Mouse (Mus musculus) liver, embryonic 11.5 days (tissue): ENCODE data around the gene Snd1. TPM values are rescaled to one million over a fixed set of nuclear protein-coding genes. Genes with fewer than 3 reads are reported as not detected.
A peak's percentile ranks its signal among the peaks of the same experiment; 100 is the strongest.

ENCODE experiments used
- ATAC-seq: fragments of 200-750 bp; cut with Nextera tagmentation; replicated peaks from 2 replicates; pipeline ENCODE4 v1.8.0; 2017; ENCODE audit warnings: moderate number of reproducible peaks, mild to moderate bottlenecking, moderate TSS enrichment, moderate library complexity; ENCODE audit not compliant: low FRiP score
- DNase-seq: peaks from one replicate; pipeline ENCODE4 v3.0.0-alpha.2; 2017; ENCODE audit warnings: low spot score
- H3K27ac ChIP-seq: fragments of 300-500 bp; sonication (generic); 2 replicates; pipeline ENCODE4 v1.5.1; 2014; ENCODE audit warnings: mild to moderate bottlenecking, low read depth, low read length, control low read depth
- H3K27me3 ChIP-seq: fragments of 300-500 bp; sonication (generic); replicated peaks from 2 replicates; pipeline ENCODE4 v1.6.1; 2014; ENCODE audit warnings: low read length, mixed read lengths; ENCODE audit not compliant: control insufficient read depth, insufficient read depth
- H3K36me3 ChIP-seq: fragments of 300-500 bp; sonication (generic); 2 replicates; pipeline ENCODE4 v1.6.1; 2014; ENCODE audit warnings: mild to moderate bottlenecking, low read length, moderate library complexity, mixed read lengths; ENCODE audit not compliant: control insufficient read depth, insufficient read depth
- H3K4me1 ChIP-seq: fragments of 300-500 bp; sonication (generic); replicated peaks from 2 replicates; pipeline ENCODE4 v1.6.1; 2014; ENCODE audit warnings: low read length, mixed read lengths; ENCODE audit not compliant: control insufficient read depth, insufficient read depth
- H3K4me2 ChIP-seq: fragments of 300-500 bp; sonication (generic); 2 replicates; pipeline ENCODE4 v1.6.1; 2014; ENCODE audit warnings: mild to moderate bottlenecking, control low read depth, moderate library complexity
- H3K4me3 ChIP-seq: fragments of 300-500 bp; sonication (generic); 2 replicates; pipeline ENCODE4 v1.5.1; 2014; ENCODE audit warnings: low read depth, low read length, control low read depth
- H3K9ac ChIP-seq: fragments of 300-500 bp; sonication (generic); 2 replicates; pipeline ENCODE4 v1.6.1; 2014; ENCODE audit warnings: low read depth, low read length, control low read depth
- H3K9me3 ChIP-seq: fragments of 300-500 bp; sonication (generic); 2 replicates; pipeline ENCODE4 v1.6.1; 2016; ENCODE audit warnings: low read length, inconsistent platforms, mixed read lengths; ENCODE audit not compliant: control insufficient read depth
- WGBS: fragments of 180-500 bp; shearing (Covaris S2); extraction: QIAGEN DNeasy Blood & Tissue Kit; methylation state at CpG from one replicate; pipeline ENCODE4 v1.1.7; 2014; 5-methylcytosine and 5-hydroxymethylcytosine counted together
- polyA plus RNA-seq: library from polyadenylated mRNA; unstranded; fragments of >200 nt; fragmentation: Nextera tagmentation; extraction: Ambion mirVana; gene quantifications from 2 replicates; pipeline ENCODE4 v1.2.1, GENCODE M21; 2014

The Snd1 gene
- polyA plus RNA-seq, 1 experiment from 2014 or later = 107 TPM

DNA sequence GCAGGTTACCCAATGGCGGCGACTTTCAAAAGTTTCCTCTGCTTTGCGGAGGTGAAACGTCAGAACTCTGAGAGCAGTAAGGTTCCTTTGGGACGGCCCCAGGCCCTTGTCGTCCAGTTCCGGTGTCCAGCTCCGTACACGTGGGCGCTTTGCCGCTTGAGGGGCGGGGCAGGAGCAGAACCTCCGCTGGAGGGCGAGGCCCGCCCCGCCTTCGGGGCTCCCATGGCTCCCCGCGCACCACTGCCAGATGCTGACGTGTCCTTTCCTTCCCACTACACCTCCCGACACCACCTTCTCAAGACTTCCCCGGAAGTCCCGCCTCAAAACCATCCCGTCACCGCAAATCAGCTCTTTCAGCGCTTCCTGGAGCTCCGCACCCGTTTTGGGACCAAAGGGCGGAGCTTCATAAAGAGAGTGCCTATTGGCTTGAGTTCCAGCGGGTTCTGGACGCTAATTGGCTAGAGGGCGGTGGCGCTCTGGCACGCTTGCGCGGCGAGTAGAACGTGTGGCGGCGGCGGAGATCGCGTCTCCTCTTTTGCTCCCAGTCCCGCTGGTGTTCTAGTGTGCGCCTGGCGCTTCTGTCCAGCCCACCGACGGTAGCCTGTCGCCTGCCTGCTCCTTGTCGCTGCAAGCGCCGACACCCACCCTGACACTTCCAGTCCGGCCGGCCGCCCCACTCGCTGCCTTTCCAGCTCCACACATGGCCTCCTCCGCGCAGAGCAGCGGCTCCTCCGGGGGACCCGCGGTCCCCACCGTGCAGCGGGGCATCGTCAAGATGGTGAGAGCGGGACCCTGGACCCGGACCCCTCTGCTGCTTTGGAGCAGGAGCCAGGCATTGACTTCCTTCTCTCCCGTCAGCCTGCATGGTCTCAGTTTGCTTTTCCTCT lies 5.2 kb downstream of the Snd1 start:
- no peaks in the 10 kb centered on the region for H3K27me3 ChIP-seq
- peak overlapping the region; percentile 86 for H3K27ac ChIP-seq
- H3K4me2 ChIP-seq = peak overlapping the region; percentile 94
- peaks cover 7% of the 10 kb centered on the region; the same call in 1 of the 2 replicates for H3K36me3 ChIP-seq
- peak overlapping the region; percentile 88 for H3K4me3 ChIP-seq
- ATAC-seq (peak; percentile 98), DNase-seq (peak; percentile 95)
- WGBS = 0% methylated on average over 68 of the region's 68 CpGs
- peak overlapping the region; percentile 90 for H3K9ac ChIP-seq
- H3K9me3 ChIP-seq = no peaks in the 10 kb centered on the region
- peaks cover 28% of the 10 kb centered on the region for H3K4me1 ChIP-seq

DNA sequence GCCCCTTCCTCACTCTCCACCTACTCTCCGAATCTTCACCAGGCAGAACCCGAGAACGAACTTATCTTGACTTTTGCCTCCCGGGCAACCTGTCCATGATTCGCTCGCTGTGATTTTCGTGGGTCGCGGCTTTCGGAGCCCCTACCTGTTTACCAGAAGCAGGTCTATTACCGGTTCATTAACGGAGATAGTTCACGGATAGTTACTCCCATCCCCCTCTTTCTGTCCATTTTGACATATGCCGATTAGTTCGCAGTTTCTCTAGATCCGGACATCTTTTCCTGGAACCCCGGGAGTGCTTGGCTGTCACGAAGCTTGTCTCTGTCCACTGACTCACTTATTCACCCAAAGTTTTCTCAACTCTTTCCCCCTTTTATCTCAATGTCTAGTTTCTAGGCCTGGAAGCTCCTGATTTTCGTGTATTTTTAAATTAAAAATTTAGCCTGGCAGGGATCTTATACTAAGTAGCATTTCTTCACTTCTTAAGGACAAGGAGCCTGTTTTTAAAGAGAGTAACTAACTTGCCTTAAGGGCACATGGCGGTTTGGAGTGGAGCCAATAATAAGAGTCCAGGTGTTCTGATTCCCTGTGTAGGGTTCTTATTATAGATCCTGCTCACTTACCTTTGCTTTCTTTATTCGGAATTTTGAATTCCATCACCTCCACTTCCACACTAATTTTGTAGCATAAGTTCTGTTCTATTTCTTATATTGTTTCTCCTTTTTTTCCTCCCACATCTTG lies 6.0 kb downstream of the Snd1 start:
- H3K4me2 ChIP-seq = peak overlapping the region; percentile 70
- peaks cover 7% of the 10 kb centered on the region; the same call in 1 of the 2 replicates for H3K36me3 ChIP-seq
- peaks cover 32% of the 10 kb centered on the region for H3K4me1 ChIP-seq
- H3K9me3 ChIP-seq = no peaks in the 10 kb centered on the region
- WGBS = 5% methylated on average over 21 of the region's 21 CpGs
- H3K27ac ChIP-seq = peak overlapping the region; percentile 86
- H3K9ac ChIP-seq = peak overlapping the region; percentile 90
- no peak for ATAC-seq
- H3K27me3 ChIP-seq = no peaks in the 10 kb centered on the region
- no peak for DNase-seq
- peak overlapping the region; percentile 88 for H3K4me3 ChIP-seq

DNA sequence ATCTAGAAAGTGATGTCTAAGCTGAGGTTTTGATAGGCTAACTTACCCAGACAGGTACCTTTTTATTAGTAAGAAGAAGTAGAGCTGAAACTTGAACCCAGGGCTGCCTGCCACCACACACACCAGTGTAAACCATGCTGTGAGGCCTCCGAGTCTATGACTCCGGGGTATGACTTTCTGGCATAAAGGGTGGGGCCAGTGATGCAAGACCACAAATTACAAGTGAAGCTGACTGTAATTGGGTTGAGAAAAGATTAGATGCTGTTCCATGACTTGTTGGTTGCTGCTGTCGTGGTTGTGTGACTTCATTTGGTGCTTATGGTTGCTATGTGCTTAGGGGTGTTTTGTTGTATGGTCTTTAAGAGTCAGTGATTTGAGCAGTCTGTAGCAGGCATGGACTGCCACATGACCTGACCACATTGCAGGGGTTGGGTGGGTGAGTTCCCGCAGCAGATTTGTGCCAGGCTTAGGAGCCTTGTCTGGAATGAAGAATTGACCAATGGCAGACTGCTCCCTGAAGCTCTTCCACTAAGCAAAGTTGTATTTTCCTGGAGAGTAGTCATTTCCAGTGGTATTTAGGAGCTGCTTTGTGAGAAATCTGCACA lies 7.9 kb downstream of the Snd1 start:
- no peaks in the 10 kb centered on the region for H3K9me3 ChIP-seq
- H3K9ac ChIP-seq = no peak overlapping the region
- peak overlapping the region; percentile 24; the same call in 1 of the 2 replicates for H3K4me3 ChIP-seq
- 60% methylated on average over 4 of the region's 4 CpGs for WGBS
- ATAC-seq (no peak), DNase-seq (no peak)
- peaks cover 7% of the 10 kb centered on the region; the same call in 1 of the 2 replicates for H3K36me3 ChIP-seq
- no peak overlapping the region for H3K27ac ChIP-seq
- peak overlapping the region; percentile 70 for H3K4me2 ChIP-seq
- peaks cover 37% of the 10 kb centered on the region for H3K4me1 ChIP-seq
- H3K27me3 ChIP-seq = no peaks in the 10 kb centered on the region

DNA sequence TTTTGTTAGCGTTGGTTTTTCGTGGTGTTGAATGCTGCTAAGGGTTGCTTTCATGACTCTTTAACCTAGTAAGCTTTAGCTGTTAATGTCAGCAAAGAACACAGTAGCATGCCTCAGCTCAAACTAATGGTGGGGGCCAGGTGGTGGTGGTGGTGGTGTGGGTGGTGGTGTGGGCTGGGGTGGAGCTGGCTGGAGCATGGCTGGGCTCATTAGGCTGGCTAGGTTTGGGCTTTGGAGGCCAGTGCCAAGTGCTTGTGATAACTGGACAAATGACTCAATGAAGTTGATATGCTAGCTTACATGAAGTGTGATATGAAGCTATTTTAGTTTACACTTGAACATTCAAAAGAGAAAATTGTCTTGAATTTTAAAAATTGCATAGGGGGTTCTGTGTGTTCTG lies 11.1 kb downstream of the Snd1 start:
- no peak for ATAC-seq
- Histone ChIP-seq H3K9ac (no peak overlapping the region), H3K27me3 (no peaks in the 10 kb centered on the region), H3K4me3 (no peak overlapping the region), H3K27ac (no peak overlapping the region), H3K9me3 (no peaks in the 10 kb centered on the region), H3K4me1 (peaks cover 42% of the 10 kb centered on the region), H3K4me2 (no peak overlapping the region), H3K36me3 (peaks cover 16% of the 10 kb centered on the region; the same call in 1 of the 2 replicates)
- DNase-seq = no peak
- WGBS = 96% methylated on average over 2 of the region's 2 CpGs

DNA sequence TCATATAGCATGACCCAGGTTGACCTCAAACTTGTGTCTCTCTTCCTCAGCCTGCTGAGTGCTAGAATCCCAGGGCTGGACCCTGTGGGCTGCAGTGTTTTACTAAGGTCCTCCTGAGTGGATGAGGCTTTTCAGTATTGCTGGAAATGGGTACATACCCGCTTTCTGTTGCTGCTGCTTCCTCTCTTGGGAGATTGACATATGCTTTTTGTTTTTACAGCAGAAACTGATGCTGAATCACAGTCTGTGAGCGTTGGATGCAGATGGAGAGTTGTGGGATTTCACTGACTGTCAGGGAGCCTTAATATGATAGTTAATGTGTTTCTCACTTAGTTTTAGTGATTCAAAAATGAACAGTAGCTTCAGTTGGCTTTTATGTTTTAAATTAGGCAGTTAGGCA lies 11.5 kb downstream of the Snd1 start:
- ATAC-seq (no peak), DNase-seq (no peak)
- peaks cover 16% of the 10 kb centered on the region; the same call in 1 of the 2 replicates for H3K36me3 ChIP-seq
- H3K9me3 ChIP-seq = no peaks in the 10 kb centered on the region
- no peaks in the 10 kb centered on the region for H3K27me3 ChIP-seq
- H3K27ac ChIP-seq = no peak overlapping the region
- H3K4me1 ChIP-seq = peaks cover 40% of the 10 kb centered on the region
- WGBS = 75% methylated on average over 2 of the region's 2 CpGs
- H3K4me2 ChIP-seq = no peak overlapping the region
- no peak overlapping the region for H3K9ac ChIP-seq
- H3K4me3 ChIP-seq = no peak overlapping the region

DNA sequence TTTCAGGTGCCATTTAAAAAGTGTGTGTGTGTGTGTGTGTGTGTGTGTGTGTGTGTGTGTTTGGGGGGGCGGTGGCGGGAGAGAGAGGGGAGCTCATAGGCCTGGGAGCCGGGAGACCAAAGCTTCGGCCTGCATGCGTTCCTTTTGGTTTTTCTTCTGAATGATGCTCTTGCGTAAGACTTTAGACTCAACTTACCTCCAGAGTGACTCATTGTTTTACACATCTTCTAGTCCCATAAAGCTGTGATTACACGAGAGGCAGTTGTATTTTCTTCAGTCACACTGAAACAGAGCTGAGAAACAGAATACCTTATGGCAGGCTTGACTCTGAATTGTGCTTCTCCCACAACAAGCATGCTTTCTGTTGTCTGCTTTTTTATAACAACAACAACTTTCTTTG lies 12.0 kb downstream of the Snd1 start:
- Histone ChIP-seq H3K4me3 (no peak overlapping the region), H3K36me3 (peaks cover 17% of the 10 kb centered on the region; the same call in 1 of the 2 replicates)
- WGBS = 83% methylated on average over 7 of the region's 7 CpGs

DNA sequence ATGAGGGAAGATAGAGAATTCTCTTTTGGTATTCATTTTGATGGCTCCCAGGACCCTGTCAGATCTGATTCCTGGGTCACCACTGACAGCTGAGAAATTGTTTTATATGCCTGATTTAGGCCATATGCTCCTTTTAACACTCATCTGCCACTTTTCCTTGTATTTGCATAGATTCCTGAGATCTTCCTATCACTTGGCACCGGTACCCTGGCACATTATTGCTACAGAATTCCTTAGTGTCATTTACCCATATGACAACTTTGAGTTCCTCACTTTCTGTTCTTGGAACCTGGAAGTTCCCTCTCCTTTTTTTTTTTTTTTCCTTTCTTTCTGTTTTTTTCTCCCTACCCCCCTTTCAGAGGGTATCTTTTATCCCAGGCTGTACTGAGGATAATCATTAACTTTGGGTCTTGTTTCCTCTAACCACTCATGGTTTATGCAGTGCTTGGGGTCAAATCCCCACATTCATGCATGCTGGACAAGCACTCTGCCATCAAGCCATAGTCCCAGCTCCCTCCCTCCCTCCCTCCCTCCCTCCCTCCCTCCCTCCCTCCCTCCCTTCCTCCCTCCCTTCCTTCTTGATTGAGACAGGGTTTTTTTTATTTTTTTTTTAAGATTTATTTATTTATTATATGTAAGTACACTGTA lies 13.4 kb downstream of the Snd1 start:
- Histone ChIP-seq H3K4me1 (peaks cover 22% of the 10 kb centered on the region), H3K9ac (no peak overlapping the region), H3K9me3 (no peaks in the 10 kb centered on the region), H3K4me3 (no peak overlapping the region), H3K27me3 (no peaks in the 10 kb centered on the region), H3K27ac (no peak overlapping the region), H3K36me3 (peaks cover 21% of the 10 kb centered on the region; the same call in 1 of the 2 replicates), H3K4me2 (no peak overlapping the region)
- 97% methylated on average over 1 of the region's 1 CpGs for WGBS
- no peak for DNase-seq
- no peak for ATAC-seq

More for the DNA sequence above, 12.0 kb downstream of the Snd1 start:
- H3K4me1 ChIP-seq = peaks cover 36% of the 10 kb centered on the region
- no peak for ATAC-seq
- H3K9ac ChIP-seq = no peak overlapping the region
- no peak overlapping the region for H3K4me2 ChIP-seq
- H3K27me3 ChIP-seq = no peaks in the 10 kb centered on the region
- DNase-seq = no peak
- no peak overlapping the region for H3K27ac ChIP-seq
- no peaks in the 10 kb centered on the region for H3K9me3 ChIP-seq

DNA sequence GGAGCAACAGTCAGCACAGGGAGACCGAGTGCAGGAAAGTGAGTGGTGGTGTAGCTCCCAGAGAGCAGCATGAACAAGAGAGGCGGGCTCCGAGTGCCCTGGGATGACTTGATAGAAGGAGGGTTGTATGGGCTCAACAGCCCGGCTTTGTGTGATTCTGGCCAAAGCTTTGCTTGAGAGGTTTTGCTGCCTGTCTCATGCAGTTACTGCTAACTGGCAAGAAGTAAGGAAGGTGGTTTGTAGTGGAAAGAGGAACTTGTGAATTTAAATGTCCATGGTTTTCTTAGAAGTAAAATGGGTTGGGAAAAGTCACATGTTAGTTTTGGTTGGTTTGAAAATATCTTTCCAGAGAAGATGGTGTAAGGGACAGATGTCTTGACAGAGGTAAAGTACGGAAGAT lies 15.7 kb downstream of the Snd1 start:
- no peak for DNase-seq
- WGBS = 75% methylated on average over 5 of the region's 5 CpGs
- H3K36me3 ChIP-seq = peaks cover 21% of the 10 kb centered on the region; the same call in 1 of the 2 replicates
- no peaks in the 10 kb centered on the region for H3K27me3 ChIP-seq
- no peak overlapping the region for H3K4me3 ChIP-seq
- ATAC-seq = no peak
- H3K9ac ChIP-seq = no peak overlapping the region
- H3K4me2 ChIP-seq = no peak overlapping the region
- no peak overlapping the region for H3K27ac ChIP-seq
- no peaks in the 10 kb centered on the region for H3K9me3 ChIP-seq
- H3K4me1 ChIP-seq = peaks cover 10% of the 10 kb centered on the region
